Comparison of ENCODE assay signal across 9 mouse cellular contexts in genomic region chr10:100865501-100866181, GRCm38 (mm10).
DNase-seq lines count a peak whose midpoint lies in the region; ATAC-seq lines count a peak whose summit lies in the region.
"Had no signal": no experiment of that assay in that cellular context is flagged by ENCODE, and none has a peak within 500 bp of the region (broad histone marks: within the 10 kb centered on the region; RNA-seq: fewer than 3 reads in every experiment).

No protein-coding gene starts in this region.

- intact Hi-C loops in left cerebral cortex, postnatal 4 days (cut with DNase I), result no loop called here

- ATAC-seq in frontal cortex, adult (ENCODE audit: low TSS enrichment), result peak; percentile 78
- ATAC-seq: intestine, postnatal 0 days had no signal

- DNase-seq in frontal cortex, postnatal 25 days (ENCODE audit: low spot score in 2 of 2), result no peak
- DNase-seq in frontal cortex, adult 2 months (ENCODE audit: extremely low spot score in 1 of 2, low spot score in 1 of 2), result peak; percentile 6 to 67
- peak; percentile 10 for DNase-seq in left cerebral cortex, postnatal 4 days
- DNase-seq in right cerebral cortex, postnatal 10 days (ENCODE audit: low spot score in 2 of 2), result peak; percentile 69 to 79
- no peak for DNase-seq in kidney, postnatal 10 days
- no peak for DNase-seq in spleen, postnatal 36 days (ENCODE audit: low spot score in 2 of 2)
- DNase-seq in spleen, postnatal 4 days (ENCODE audit: low spot score in 2 of 2), result no peak

Comparison
In these comparisons a context has a peak if more than half of its experiments do, and no peak if none do; other contexts are left out.
1. DNase-seq: peak in frontal cortex, adult 2 months (2 of 2), left cerebral cortex, postnatal 4 days (single experiment) and right cerebral cortex, postnatal 10 days (2 of 2); none in frontal cortex, postnatal 25 days (0 of 2), kidney, postnatal 10 days (single experiment), spleen, postnatal 36 days (0 of 2) and spleen, postnatal 4 days (0 of 2).